Mouse (Mus musculus) liver, adult 2 months (tissue): ENCODE measurements around the gene Mbtps1. TPM values are rescaled to one million over a fixed set of nuclear protein-coding genes. Genes with fewer than 3 reads are reported as not detected.

Experiments
- DNase-seq: peaks from one replicate; pipeline ENCODE4 v3.0.0-alpha.2; 2011; ENCODE audit warnings: low read depth, low spot score; ENCODE audit errors: extremely low read depth
- H3K27ac ChIP-seq: fragments of 200-500 bp; replicated peaks from 2 replicates; pipeline ENCODE4 v1.5.1; 2012; ENCODE audit warnings: low read depth, mild to moderate bottlenecking, control low read depth, inconsistent platforms, low read length; ENCODE audit not compliant: insufficient read depth
- H3K27me3 ChIP-seq: fragments of 200-500 bp; 2 replicates; pipeline ENCODE4 v1.6.1; 2012; ENCODE audit warnings: mild to moderate bottlenecking, moderate library complexity, low read length, inconsistent platforms; ENCODE audit not compliant: control insufficient read depth, insufficient read depth
- H3K36me3 ChIP-seq: fragments of 200-500 bp; 2 replicates; pipeline ENCODE4 v1.6.1; 2012; ENCODE audit warnings: low read length, inconsistent platforms; ENCODE audit not compliant: control insufficient read depth, insufficient read depth
- H3K4me1 ChIP-seq: fragments of 200-500 bp; 2 replicates; pipeline ENCODE4 v1.6.1; 2011; ENCODE audit warnings: low read length; ENCODE audit not compliant: control insufficient read depth, insufficient read depth
- H3K4me3 ChIP-seq: fragments of 200-500 bp; 2 replicates; pipeline ENCODE4 v1.5.1; 2011; ENCODE audit warnings: low read depth, mild to moderate bottlenecking, control low read depth, low read length, moderate library complexity; ENCODE audit not compliant: insufficient read depth
- H3K79me2 ChIP-seq: fragments of 200-500 bp; 2 replicates; pipeline ENCODE4 v1.6.1; 2012; ENCODE audit warnings: inconsistent platforms, mild to moderate bottlenecking, low read length, moderate library complexity; ENCODE audit not compliant: control insufficient read depth, insufficient read depth
- H3K9ac ChIP-seq: fragments of 200-500 bp; 2 replicates; pipeline ENCODE4 v1.6.1; 2012; ENCODE audit warnings: low read depth, mild to moderate bottlenecking, control low read depth, inconsistent platforms, low read length
- CTCF ChIP-seq: fragments of 200-500 bp; IDR thresholded peaks from 2 replicates; pipeline ENCODE4 v1.5.1; 2011; ENCODE audit warnings: low read depth, low read length, control low read depth
- POLR2A ChIP-seq: fragments of 200-500 bp; IDR thresholded peaks from 2 replicates; pipeline ENCODE4 v1.6.1; 2011; ENCODE audit warnings: low read length, control low read depth; ENCODE audit not compliant: insufficient read depth; ENCODE audit errors: extremely low read depth
- WGBS: fragments of 180-500 bp; shearing (Covaris S2); methylation state at CpG from one replicate; pipeline ENCODE4 v1.1.7; 2018; 5-methylcytosine and 5-hydroxymethylcytosine counted together
- polyA plus RNA-seq: library from polyadenylated mRNA; depleted of rRNA; stranded (reverse); fragments of >200 nt; gene quantifications from 2 replicates; pipeline ENCODE4 v1.2.3, GENCODE M21; 2012
- total RNA-seq: library from RNA; depleted of rRNA; stranded (reverse); fragments of >200 nt; gene quantifications from 2 replicates; pipeline ENCODE4 v1.2.3, GENCODE M21; 2014

Mbtps1 gene
- total and polyA plus RNA-seq, 2 experiments, result 30.4 to 31.9 TPM

DNA sequence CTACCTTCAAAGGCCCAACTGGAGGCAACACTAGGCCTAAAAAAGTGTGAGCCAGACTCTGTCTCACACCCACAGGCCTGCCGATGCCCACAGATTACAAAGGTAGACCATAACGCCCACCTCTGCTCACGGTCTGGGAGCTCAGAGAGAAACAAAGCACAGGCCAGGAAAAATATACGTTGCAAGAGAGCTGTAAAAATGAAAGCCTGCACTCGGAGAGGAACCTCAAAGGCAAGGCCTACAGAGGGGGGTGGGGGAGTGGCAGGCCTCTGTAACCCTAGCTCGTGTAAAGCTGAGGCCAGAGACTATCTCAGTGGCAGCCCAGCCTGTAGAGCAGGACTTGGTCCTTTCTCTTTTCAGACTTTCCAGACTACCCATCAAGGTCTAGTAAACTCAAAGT, 13.4 kb downstream of the Mbtps1 start:
- no peak overlapping the region for H3K4me3 ChIP-seq
- peaks cover 20% of the 10 kb centered on the region; the same call in 1 of the 2 replicates for H3K79me2 ChIP-seq
- H3K9ac ChIP-seq, result no peak overlapping the region
- no peak for DNase-seq
- TF ChIP-seq POLR2A (no peak), CTCF (no peak)
- no peak overlapping the region for H3K27ac ChIP-seq
- WGBS, result 70% methylated on average over 6 of the region's 6 CpGs
- peaks cover 45% of the 10 kb centered on the region for H3K36me3 ChIP-seq
- H3K4me1 ChIP-seq, result peaks cover 3% of the 10 kb centered on the region; the same call in 1 of the 2 replicates
- H3K27me3 ChIP-seq, result no peaks in the 10 kb centered on the region

GRCm38 (mm10) chr8:119544606-119545005, 13.9 kb downstream of the Mbtps1 start:
- Histone ChIP-seq H3K4me1 (peaks cover 3% of the 10 kb centered on the region; the same call in 1 of the 2 replicates), H3K4me3 (no peak overlapping the region), H3K9ac (no peak overlapping the region), H3K79me2 (peaks cover 15% of the 10 kb centered on the region; the same call in 1 of the 2 replicates), H3K36me3 (peaks cover 51% of the 10 kb centered on the region), H3K27me3 (no peaks in the 10 kb centered on the region), H3K27ac (no peak overlapping the region)
- TF ChIP-seq POLR2A (no peak), CTCF (no peak)
- 97% methylated on average over 3 of the region's 3 CpGs for WGBS
- no peak for DNase-seq

DNA sequence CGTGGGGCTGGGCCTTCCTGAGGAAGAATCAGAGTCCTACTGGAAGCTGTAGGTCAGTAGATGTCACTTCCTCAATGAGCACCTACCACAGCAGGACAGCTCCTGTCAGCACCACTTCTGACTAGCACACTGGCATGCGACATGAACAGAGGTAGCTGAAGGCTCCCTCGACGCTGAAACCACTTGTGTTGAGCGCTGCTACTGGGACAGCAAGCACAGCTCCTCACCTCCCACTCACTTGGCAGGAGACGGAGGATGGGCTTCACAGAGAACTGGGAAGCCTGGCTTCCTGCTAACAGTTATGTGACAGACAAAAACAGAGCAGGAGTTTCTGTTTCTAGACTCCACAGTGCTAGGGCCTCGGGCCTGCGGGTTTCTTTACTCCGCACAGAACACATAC, 26.6 kb downstream of the Mbtps1 start:
- DNase-seq, result no peak
- no peaks in the 10 kb centered on the region for H3K27me3 ChIP-seq
- no peak for TF ChIP-seq POLR2A
- no peak for TF ChIP-seq CTCF
- H3K9ac ChIP-seq, result no peak overlapping the region
- H3K27ac ChIP-seq, result no peak overlapping the region
- peaks cover 45% of the 10 kb centered on the region for H3K36me3 ChIP-seq
- WGBS, result 87% methylated on average over 9 of the region's 9 CpGs
- H3K4me1 ChIP-seq, result no peaks in the 10 kb centered on the region
- no peak overlapping the region for H3K4me3 ChIP-seq
- no peaks in the 10 kb centered on the region for H3K79me2 ChIP-seq

GRCm38 (mm10) chr8:119531397-119531796, 27.1 kb downstream of the Mbtps1 start:
- Histone ChIP-seq H3K36me3 (peaks cover 45% of the 10 kb centered on the region), H3K79me2 (no peaks in the 10 kb centered on the region), H3K27ac (no peak overlapping the region), H3K4me3 (no peak overlapping the region), H3K27me3 (no peaks in the 10 kb centered on the region), H3K4me1 (no peaks in the 10 kb centered on the region), H3K9ac (no peak overlapping the region)
- WGBS, result 97% methylated on average over 3 of the region's 3 CpGs
- TF ChIP-seq POLR2A, result no peak
- TF ChIP-seq CTCF, result no peak
- no peak for DNase-seq

DNA sequence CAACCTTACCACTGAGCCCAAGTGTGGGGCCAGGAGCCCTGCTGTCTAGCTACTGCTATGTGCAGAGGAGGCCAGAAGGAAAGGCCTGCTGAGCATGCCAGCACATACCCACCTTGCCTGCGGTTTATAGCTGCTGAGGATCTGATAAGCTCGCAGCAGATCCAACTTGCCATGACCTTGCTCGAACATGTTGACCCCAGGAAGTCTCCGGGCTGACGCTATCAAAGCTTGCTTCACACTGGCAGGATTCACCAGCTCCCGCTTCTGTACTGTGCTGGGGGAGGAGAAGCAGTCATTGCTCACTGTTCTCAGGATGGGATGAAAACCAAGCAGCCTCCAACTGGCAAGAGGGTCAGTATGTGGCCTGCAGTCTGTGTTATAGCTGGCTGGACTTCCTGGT, 27.6 kb downstream of the Mbtps1 start:
- 49% methylated on average over 6 of the region's 6 CpGs for WGBS
- no peaks in the 10 kb centered on the region for H3K4me1 ChIP-seq
- H3K27ac ChIP-seq, result no peak overlapping the region
- H3K36me3 ChIP-seq, result peaks cover 45% of the 10 kb centered on the region
- H3K79me2 ChIP-seq, result no peaks in the 10 kb centered on the region
- no peak overlapping the region for H3K9ac ChIP-seq
- H3K4me3 ChIP-seq, result no peak overlapping the region
- TF ChIP-seq CTCF (no peak), POLR2A (no peak)
- H3K27me3 ChIP-seq, result no peaks in the 10 kb centered on the region
- DNase-seq, result no peak

GRCm38 (mm10) chr8:119528762-119529161, 29.8 kb downstream of the Mbtps1 start:
- H3K4me1 ChIP-seq, result no peaks in the 10 kb centered on the region
- no peaks in the 10 kb centered on the region for H3K79me2 ChIP-seq
- peaks cover 42% of the 10 kb centered on the region for H3K36me3 ChIP-seq
- H3K9ac ChIP-seq, result no peak overlapping the region
- H3K27ac ChIP-seq, result no peak overlapping the region
- no peaks in the 10 kb centered on the region for H3K27me3 ChIP-seq
- DNase-seq, result peak; percentile 16
- WGBS, result 86% methylated on average over 7 of the region's 7 CpGs
- H3K4me3 ChIP-seq, result no peak overlapping the region
- no peak for TF ChIP-seq POLR2A
- no peak for TF ChIP-seq CTCF
